Mouse (Mus musculus) liver (tissue): ENCODE measurements around the gene Ern1.
A peak's percentile ranks its signal among the peaks of the same experiment; 100 is the strongest.

Experiments
- DNase-seq: peaks from one replicate; pipeline ENCODE4 v3.0.0-alpha.2; 2020; ENCODE audit warnings: mixed read lengths

Ern1 gene

GRCm38 (mm10) chr11:106387020-106387419, 100.6 kb downstream of the Ern1 start:
- DNase-seq: no peak

- no peak for DNase-seq
Observed at GRCm38 (mm10) chr11:106386409-106386808, 101.2 kb downstream of the Ern1 start.

GRCm38 (mm10) chr11:106383051-106383790, 104.4 kb downstream of the Ern1 start:
- no peak for DNase-seq

DNA sequence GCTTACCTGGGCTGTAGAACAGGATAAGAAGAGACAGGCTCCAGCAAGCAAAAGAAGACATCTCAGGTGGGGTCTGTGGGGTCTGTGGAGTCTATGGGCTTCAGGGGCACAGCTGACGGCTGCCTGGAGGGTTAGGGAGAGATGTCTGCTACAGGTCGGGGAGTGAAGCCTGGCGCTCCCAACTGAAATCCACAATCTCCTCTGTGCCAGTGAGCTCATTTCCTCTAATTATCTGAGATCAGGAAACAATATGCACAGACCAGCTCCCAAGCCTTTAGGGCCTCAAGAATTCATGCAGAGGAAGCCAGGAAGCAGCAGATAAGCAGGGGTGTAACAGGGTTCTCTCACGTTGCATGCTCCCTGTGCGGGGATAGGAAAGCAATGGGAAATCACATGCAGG, 105.2 kb downstream of the Ern1 start:
- peak; percentile 28 for DNase-seq

DNA sequence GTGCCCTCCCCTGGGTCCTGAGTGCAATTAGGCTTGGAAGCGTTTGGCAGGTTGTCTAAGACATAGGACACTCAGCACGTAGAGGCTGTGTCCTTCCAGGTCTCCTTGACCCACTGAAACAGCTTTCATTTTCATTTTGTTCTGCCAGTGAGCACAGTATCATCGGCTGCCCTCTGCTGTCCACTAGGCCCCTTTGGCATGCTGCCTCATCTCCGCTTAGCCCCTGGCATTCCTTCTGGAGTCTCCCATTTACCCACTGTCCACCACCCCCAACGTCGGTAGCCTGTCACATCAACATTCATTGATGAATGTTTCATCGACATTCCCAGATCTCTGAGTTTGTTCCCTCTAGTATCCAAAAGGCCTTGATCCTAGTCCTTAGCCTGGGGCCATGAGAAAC, 105.8 kb downstream of the Ern1 start:
- no peak for DNase-seq

- no peak for DNase-seq
Observed at GRCm38 (mm10) chr11:106381011-106381410, 106.6 kb downstream of the Ern1 start.

- no peak for DNase-seq
Observed at GRCm38 (mm10) chr11:106374979-106375378, 112.7 kb downstream of the Ern1 start.

DNA sequence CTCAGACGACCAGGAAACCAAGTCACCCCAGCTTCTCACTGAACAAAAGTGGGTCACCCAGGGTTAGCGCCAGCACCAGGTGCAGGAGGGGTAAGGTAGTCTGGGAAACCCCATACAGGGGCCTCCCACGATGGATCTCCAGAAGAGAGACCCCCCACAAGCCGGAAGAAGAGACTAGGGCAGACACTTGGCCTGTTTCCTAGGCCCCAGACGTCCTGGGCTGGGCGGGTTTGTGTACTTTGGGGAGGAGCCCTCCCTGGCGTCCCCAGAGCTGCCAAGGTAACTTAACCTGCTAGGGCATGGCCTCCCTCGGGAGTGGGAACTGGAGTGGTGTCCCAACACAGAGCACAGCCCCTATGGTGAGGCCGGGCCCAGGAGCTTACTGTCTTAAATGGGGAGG, 113.1 kb downstream of the Ern1 start:
- no peak for DNase-seq

GRCm38 (mm10) chr11:106373998-106374397, 113.7 kb downstream of the Ern1 start:
- no peak for DNase-seq

DNA sequence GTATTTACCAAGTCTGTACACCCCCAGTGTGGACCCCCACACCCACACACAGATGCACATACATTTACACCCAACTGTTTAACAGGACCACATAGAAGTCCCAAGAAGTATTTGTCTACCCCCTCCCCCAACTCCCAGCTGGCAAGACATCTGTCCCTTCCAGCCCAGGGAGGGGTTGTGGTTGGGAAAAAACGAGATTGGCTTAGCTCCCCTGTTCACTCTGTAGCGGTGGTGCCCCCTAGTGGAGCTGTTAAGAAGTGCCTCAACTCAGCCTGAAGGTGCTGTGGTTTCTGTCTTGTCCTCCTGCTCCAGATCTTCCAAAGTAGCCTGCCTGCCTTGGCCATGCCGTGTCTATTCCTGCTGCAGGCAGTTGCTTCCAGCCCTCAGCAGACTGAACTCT, 121.3 kb downstream of the Ern1 start:
- peak; percentile 78 for DNase-seq

GRCm38 (mm10) chr11:106365366-106365765, 122.3 kb downstream of the Ern1 start, which contains the start of gene Prr29:
Prr29 (plus strand) TSS chr11:106365472.
- DNase-seq: no peak

DNA sequence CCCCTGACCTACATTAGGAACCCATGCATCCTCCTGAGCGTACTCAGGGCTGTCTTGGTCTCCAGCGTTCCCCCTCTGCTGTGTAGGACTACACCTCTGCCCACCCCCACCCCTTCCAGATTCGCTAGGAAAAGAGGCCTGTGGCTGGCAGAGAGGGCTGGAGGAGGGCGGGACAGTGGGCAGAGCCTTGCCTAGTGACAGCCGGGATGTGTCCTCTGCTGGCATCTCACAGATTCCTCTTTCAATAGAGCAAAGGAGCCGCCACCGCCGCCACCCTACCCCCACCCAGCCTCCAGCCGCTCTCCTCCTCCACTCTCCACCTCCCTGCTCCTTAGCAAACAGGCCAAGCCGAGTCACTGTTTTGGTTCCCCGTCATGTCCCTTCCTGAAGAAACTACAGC, 122.9 kb downstream of the Ern1 start:
- no peak for DNase-seq

- DNase-seq: peak; percentile 53
Observed at GRCm38 (mm10) chr11:106359350-106359749, 128.3 kb downstream of the Ern1 start.

DNA sequence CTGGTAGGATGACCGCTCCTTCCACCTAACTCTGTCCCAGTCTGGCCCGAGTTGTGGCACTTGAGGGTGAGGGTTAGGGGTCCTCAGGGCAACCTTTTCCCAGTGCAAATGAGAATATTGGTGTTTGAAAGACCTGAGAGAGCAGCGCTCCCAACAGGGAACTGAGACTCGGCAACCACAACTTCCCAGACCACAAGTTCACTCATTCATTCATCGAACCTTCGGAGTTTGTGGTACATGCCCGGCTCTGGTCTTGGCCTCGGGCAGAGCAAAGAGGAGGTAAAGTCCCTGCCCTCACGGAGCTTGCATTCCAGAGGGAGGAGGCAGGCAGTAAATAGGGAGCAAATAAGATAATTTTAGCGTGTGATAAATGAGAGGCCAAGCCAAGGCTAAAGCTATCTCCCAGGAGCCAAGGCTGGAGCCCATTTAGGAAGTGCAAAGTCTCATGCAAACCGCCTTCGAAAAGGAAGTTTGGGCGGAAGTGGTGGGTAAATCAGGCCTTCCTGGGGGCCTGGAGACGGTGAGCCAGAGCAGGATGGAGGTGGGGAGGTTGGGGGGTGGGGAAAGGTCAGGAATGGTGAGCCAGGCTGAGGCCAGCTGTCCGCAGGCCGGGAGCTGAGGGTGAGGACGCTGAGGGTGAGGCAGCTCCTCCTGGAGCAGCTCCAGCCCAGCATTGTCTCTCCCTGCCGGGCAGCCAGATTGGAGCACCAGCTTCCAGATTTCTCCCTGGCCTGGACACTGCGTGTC, 132.1 kb downstream of the Ern1 start:
- DNase-seq: peak; percentile 34

GRCm38 (mm10) chr11:106354181-106354580, 133.5 kb downstream of the Ern1 start:
- no peak for DNase-seq

- no peak for DNase-seq
Observed at GRCm38 (mm10) chr11:106353188-106353587, 134.5 kb downstream of the Ern1 start, which contains the start of gene Scn4a. Scn4a (minus strand) TSS chr11:106353288.

GRCm38 (mm10) chr11:106351941-106352340, 135.7 kb downstream of the Ern1 start:
- no peak for DNase-seq

- DNase-seq: no peak
Observed at GRCm38 (mm10) chr11:106351253-106351652, 136.4 kb downstream of the Ern1 start.

DNA sequence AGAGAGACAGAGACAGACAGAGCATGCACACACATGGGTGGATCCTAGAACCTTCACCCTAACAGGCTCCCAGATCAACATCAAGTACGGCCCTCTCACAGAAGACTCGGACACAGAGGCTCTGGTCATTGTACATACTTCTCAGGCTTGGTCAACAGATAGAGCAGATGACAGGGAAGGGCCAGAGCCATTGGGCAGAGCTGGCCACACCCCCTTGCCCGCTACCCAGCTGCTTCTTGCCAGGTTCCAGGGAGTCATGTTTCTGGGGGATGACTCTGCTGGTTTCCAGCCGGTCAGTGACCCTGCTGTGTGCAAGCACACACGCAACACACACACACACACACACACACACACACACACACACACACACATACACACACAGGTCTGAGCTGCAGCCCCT, 136.8 kb downstream of the Ern1 start:
- DNase-seq: no peak

DNA sequence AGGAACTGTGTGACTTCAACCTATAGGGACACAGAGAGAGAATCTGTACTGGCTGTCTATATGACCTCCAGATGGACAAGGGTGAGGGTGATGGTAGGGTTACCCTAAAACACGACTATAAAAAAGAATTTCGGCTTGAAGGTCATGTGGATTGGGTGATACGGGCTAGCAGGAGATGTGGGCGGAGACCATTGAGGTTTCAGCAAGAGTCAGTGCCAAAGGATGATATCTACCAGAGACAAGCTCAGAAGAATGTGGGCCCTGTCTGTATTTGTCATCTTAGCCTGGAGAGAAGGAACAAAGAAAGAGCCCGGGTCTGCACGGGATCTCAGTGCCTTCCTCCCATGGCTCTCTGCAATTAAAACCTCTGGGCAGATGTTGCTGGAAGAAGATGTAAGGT, 137.9 kb downstream of the Ern1 start:
- DNase-seq: no peak

DNA sequence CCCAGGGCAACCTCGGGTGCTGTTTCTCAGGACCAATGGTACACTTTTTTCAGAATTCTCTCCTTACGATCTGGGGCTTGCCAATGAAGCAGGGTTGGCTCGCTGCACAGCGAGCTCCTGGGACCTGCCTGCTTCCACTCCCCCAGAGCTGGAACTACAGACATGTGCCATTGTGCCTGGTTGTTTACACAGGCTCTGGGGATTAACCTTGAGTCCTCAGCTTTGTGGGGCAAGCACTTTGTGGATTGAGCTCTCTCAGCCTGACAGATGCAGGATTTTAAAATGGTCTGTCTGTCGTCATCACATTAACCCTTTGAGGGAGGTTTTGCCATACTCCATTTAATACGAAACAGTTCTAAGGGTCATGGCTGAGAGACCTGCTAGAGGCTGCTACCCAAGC, 142.7 kb downstream of the Ern1 start:
- DNase-seq: no peak
